In genomic region chr14:46970673-46971072, GRCm38 (mm10) we compare ENCODE assay signal across 11 mouse cellular contexts.
A peak's percentile ranks its signal among the peaks of the same experiment; 100 is the strongest.
DNase-seq lines count a peak whose midpoint lies in the region; ATAC-seq and TF ChIP-seq lines count a peak whose summit lies in the region.
"Had no signal": no experiment of that assay in that cellular context is flagged by ENCODE, and none has a peak within 500 bp of the region (broad histone marks: within the 10 kb centered on the region; RNA-seq: fewer than 3 reads in every experiment).

No protein-coding gene starts in this region.

- no peaks in the 10 kb centered on the region for H3K27me3 ChIP-seq in forebrain, embryonic 14.5 days (replicated peaks; ENCODE audit: control insufficient read depth, insufficient read depth, low read length)
- no peaks in the 10 kb centered on the region for H3K27me3 ChIP-seq in forebrain, embryonic 10.5 days (ENCODE audit: poor library complexity, severe bottlenecking)
- H3K27me3 ChIP-seq: heart, embryonic 13.5 days; limb, embryonic 13.5 days; stomach, embryonic 15.5 days had no signal

- TF ChIP-seq CTCF in left cerebral cortex, adult 2 months (IDR thresholded peaks at IDR 0.05): no peak

- no peaks in the 10 kb centered on the region for H3K4me1 ChIP-seq in forebrain, embryonic 14.5 days (ENCODE audit: control insufficient read depth, insufficient read depth, low read length)
- H3K4me1 ChIP-seq in forebrain, embryonic 10.5 days: peaks cover 27% of the 10 kb centered on the region
- H3K4me1 ChIP-seq: stomach, embryonic 15.5 days had no signal

- no peak overlapping the region for H3K9ac ChIP-seq in forebrain, embryonic 14.5 days (ENCODE audit: low read length)
- H3K9ac ChIP-seq: heart, embryonic 13.5 days; limb, embryonic 13.5 days; stomach, embryonic 15.5 days had no signal

- H3K4me3 ChIP-seq in forebrain, embryonic 14.5 days (ENCODE audit: low read depth, low read length): no peak overlapping the region
- H3K4me3 ChIP-seq in forebrain, embryonic 10.5 days: no peak overlapping the region
- H3K4me3 ChIP-seq in left cerebral cortex, adult 2 months: no peak overlapping the region
- H3K4me3 ChIP-seq: heart, embryonic 13.5 days; limb, embryonic 13.5 days; stomach, embryonic 15.5 days had no signal

- peak; percentile 57; the same call in 1 of the 2 replicates for ATAC-seq in forebrain, embryonic 14.5 days
- no peak for ATAC-seq in activated CD4-positive, CD25-positive, alpha-beta regulatory T cell, adult 4 months

- peak; percentile 67 for DNase-seq in forebrain, embryonic 14.5 days (ENCODE audit: low spot score)
- no peak for DNase-seq in forebrain, embryonic 10.5 days (ENCODE audit: extremely low spot score, low spot score)
- DNase-seq in layer of hippocampus, adult 11-12 months (ENCODE audit: low spot score): peak; percentile 35
- DNase-seq in layer of hippocampus, adult 9-10 months (ENCODE audit: low spot score): no peak
- DNase-seq in cerebellum, adult 9-11 months: peak; percentile 25
- peak; percentile 37 for DNase-seq in left cerebral cortex, adult 2 months (ENCODE audit: extremely low spot score in 1 of 2, low spot score in 2 of 2)
- DNase-seq in retina, postnatal 1 day: no peak

- H3K36me3 ChIP-seq in forebrain, embryonic 14.5 days (ENCODE audit: control insufficient read depth, insufficient read depth, low read length): no peaks in the 10 kb centered on the region
- no peaks in the 10 kb centered on the region for H3K36me3 ChIP-seq in forebrain, embryonic 10.5 days (replicated peaks)
- H3K36me3 ChIP-seq: stomach, embryonic 15.5 days had no signal

- no peak overlapping the region for H3K27ac ChIP-seq in forebrain, embryonic 14.5 days (ENCODE audit: low read depth, low read length)
- no peak overlapping the region for H3K27ac ChIP-seq in forebrain, embryonic 10.5 days
- H3K27ac ChIP-seq in left cerebral cortex, adult 2 months: no peak overlapping the region
- H3K27ac ChIP-seq: heart, embryonic 13.5 days; limb, embryonic 13.5 days; stomach, embryonic 15.5 days had no signal

- 45% methylated on average over 3 of the region's 3 CpGs for WGBS in forebrain, embryonic 14.5 days
- WGBS in forebrain, embryonic 10.5 days: 91% methylated on average over 3 of the region's 3 CpGs

- intact Hi-C loops in left cerebral cortex, adult 2 months (cut with DNase I): no loop called here

- H3K9me3 ChIP-seq in forebrain, embryonic 14.5 days (replicated peaks; ENCODE audit: control insufficient read depth, low read length): no peaks in the 10 kb centered on the region
- no peaks in the 10 kb centered on the region for H3K9me3 ChIP-seq in forebrain, embryonic 10.5 days
- H3K9me3 ChIP-seq: heart, embryonic 13.5 days; limb, embryonic 13.5 days; stomach, embryonic 15.5 days had no signal

- H3K4me2 ChIP-seq in forebrain, embryonic 14.5 days (ENCODE audit: low read length): no peak overlapping the region
- H3K4me2 ChIP-seq: heart, embryonic 13.5 days; limb, embryonic 13.5 days; stomach, embryonic 15.5 days had no signal

Comparison
In these comparisons a context has a peak if more than half of its experiments do, and no peak if none do; other contexts are left out.
1. DNase-seq: peak in forebrain, embryonic 14.5 days (single experiment), layer of hippocampus, adult 11-12 months (single experiment), cerebellum, adult 9-11 months (single experiment) and left cerebral cortex, adult 2 months (2 of 2); none in forebrain, embryonic 10.5 days (single experiment), layer of hippocampus, adult 9-10 months (single experiment) and retina, postnatal 1 day (single experiment).